Mouse (Mus musculus) myocyte (in vitro differentiated cells): Measurements from ENCODE around the gene Cckar. TPM values are rescaled to one million over a fixed set of nuclear protein-coding genes. Genes with fewer than 3 reads are reported as not detected.

Source experiments
- H3K27me3 ChIP-seq: one replicate; pipeline ENCODE4 v1.6.1; 2011; ENCODE audit not compliant: control insufficient read depth, insufficient read depth, insufficient read length
- H3K36me3 ChIP-seq: one replicate; pipeline ENCODE4 v1.6.1; 2011; ENCODE audit not compliant: control insufficient read depth, insufficient read depth
- H3K4me2 ChIP-seq: one replicate; pipeline ENCODE4 v1.6.1; 2011; ENCODE audit warnings: low read depth, control low read depth
- H3K4me3 ChIP-seq: one replicate; pipeline ENCODE4 v1.5.1; 2011; ENCODE audit warnings: mild to moderate bottlenecking, control low read depth, moderate library complexity
- H3K79me2 ChIP-seq: one replicate; pipeline ENCODE4 v1.6.1; 2011; ENCODE audit not compliant: control insufficient read depth, insufficient read depth
- H3ac ChIP-seq: one replicate; pipeline ENCODE4 v1.6.1; 2011; ENCODE audit not compliant: control insufficient read depth, insufficient read length
- CEBPB ChIP-seq: IDR thresholded peaks from 2 replicates; pipeline ENCODE4 v1.6.1; 2011; ENCODE audit warnings: mild to moderate bottlenecking, moderate library complexity; ENCODE audit not compliant: poor library complexity, insufficient read depth, severe bottlenecking
- E2F4 ChIP-seq: IDR thresholded peaks from one replicate; pipeline ENCODE4 v1.6.1; 2011; ENCODE audit warnings: mild to moderate bottlenecking, control low read depth, moderate library complexity; ENCODE audit not compliant: insufficient read depth
- MAX ChIP-seq: IDR thresholded peaks from one replicate; pipeline ENCODE4 v1.6.1; 2011; ENCODE audit warnings: low read depth, mild to moderate bottlenecking, control low read depth
- MYOD1 ChIP-seq, 3 experiments: IDR thresholded peaks; one replicate each; pipeline ENCODE4 v1.6.1; 2011; ENCODE audit warnings: control low read depth in 2 of 3, low read depth in 2 of 3, mild to moderate bottlenecking in 2 of 3, moderate library complexity in 1 of 3; ENCODE audit not compliant: insufficient read length in 2 of 3, control insufficient read depth in 1 of 3
- MYOG ChIP-seq, 3 experiments: IDR thresholded peaks; one replicate each; pipeline ENCODE4 v1.6.1; 2011; ENCODE audit warnings: control low read depth in 2 of 3, low read depth in 2 of 3, mild to moderate bottlenecking in 2 of 3; ENCODE audit not compliant: insufficient read length in 2 of 3, control insufficient read depth in 1 of 3, insufficient read depth in 1 of 3
- POLR2A ChIP-seq: IDR thresholded peaks from one replicate; pipeline ENCODE4 v1.6.1; 2011; ENCODE audit warnings: low read depth, mild to moderate bottlenecking, control low read depth, moderate library complexity; ENCODE audit not compliant: insufficient read length
- POLR2AphosphoS2 ChIP-seq: IDR thresholded peaks from one replicate; pipeline ENCODE4 v1.6.1; 2011; ENCODE audit warnings: low read depth, control low read depth; ENCODE audit not compliant: insufficient read length
- REST ChIP-seq: IDR thresholded peaks from one replicate; pipeline ENCODE4 v1.6.1; 2011; ENCODE audit warnings: mild to moderate bottlenecking, control low read depth, moderate library complexity; ENCODE audit not compliant: insufficient read depth, insufficient read length
- SRF ChIP-seq: IDR thresholded peaks from one replicate; pipeline ENCODE4 v1.6.1; 2011; ENCODE audit warnings: low read depth; ENCODE audit not compliant: control insufficient read depth, insufficient read length
- TCF12 ChIP-seq: IDR thresholded peaks from one replicate; pipeline ENCODE4 v1.6.1; 2011; ENCODE audit warnings: mild to moderate bottlenecking, control low read depth; ENCODE audit not compliant: poor library complexity, insufficient read depth, severe bottlenecking
- TCF3 ChIP-seq: IDR thresholded peaks from one replicate; pipeline ENCODE4 v1.6.1; 2011; ENCODE audit warnings: low read depth, control low read depth; ENCODE audit not compliant: insufficient read length
- USF1 ChIP-seq: IDR thresholded peaks from one replicate; pipeline ENCODE4 v1.6.1; 2011; ENCODE audit warnings: low read depth, mild to moderate bottlenecking, control low read depth, moderate library complexity
- polyA plus RNA-seq: library from polyadenylated mRNA; unstranded; fragments of >200 nt; fragmentation: generic; extraction: Trizol; gene quantifications from one replicate; pipeline ENCODE4 v1.2.1, GENCODE M21; 2012; ENCODE audit warnings: missing spikeins

Cckar gene
- polyA plus RNA-seq, 1 experiment: not detected

DNA sequence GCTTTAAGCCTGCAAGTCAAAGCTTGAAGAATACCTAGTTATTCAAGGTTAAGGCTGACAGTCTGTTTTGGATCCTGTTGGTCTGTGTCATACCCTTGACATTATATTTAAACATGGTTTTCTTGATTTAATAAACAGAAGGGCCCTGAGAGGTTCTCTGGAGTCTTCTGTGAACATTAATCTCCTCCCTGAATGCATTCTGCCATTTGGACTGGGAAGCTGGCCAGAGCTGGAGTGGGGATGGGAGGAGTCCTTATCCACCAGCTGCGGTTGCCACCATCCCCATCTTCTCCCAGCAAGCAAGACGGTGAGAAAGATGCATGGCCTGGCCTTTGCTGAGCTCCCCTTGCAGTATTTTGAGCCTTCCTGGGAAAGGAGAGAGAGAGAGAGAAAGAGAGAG is 21.1 kb downstream of the Cckar start:
- Histone ChIP-seq H3K36me3 (no peaks in the 10 kb centered on the region), H3K79me2 (no peaks in the 10 kb centered on the region), H3K4me2 (no peak overlapping the region), H3ac (no peak overlapping the region), H3K4me3 (no peak overlapping the region), H3K27me3 (peaks cover 31% of the 10 kb centered on the region)
- TF ChIP-seq CEBPB (no peak), USF1 (no peak), TCF3 (no peak), SRF (no peak), MAX (no peak), POLR2AphosphoS2 (no peak), MYOD1 (IDR thresholded peaks at IDR 0.05; ENCODE audit: control insufficient read depth in 1 of 3, insufficient read length in 2 of 3, low read depth in 2 of 3) (no peak), E2F4 (no peak), MYOG (IDR thresholded peaks at IDR 0.05; ENCODE audit: control insufficient read depth in 1 of 3, insufficient read depth in 1 of 3, insufficient read length in 2 of 3, low read depth in 2 of 3) (no peak), POLR2A (no peak), REST (no peak), TCF12 (no peak)

DNA sequence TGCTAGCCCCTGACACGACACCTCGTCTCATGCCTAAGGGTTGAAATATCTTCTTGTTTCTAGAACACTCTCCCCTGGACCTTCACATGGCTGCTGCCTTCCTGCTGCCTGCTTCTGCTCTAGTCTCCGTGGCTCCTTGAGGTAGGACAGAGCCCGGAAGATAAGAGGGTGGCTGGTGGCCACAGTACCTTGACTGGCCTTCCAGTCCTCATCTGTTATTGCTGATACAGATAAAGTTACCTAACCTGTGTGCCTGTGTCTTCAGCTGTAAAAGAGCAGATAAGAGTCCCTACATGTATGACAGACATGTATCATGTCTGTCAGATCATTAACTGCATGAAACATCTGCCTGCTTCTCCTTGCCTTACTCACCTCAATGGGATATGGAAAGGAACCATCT is 21.9 kb downstream of the Cckar start:
- no peak overlapping the region for H3K4me2 ChIP-seq
- H3K36me3 ChIP-seq: no peaks in the 10 kb centered on the region
- no peak overlapping the region for H3K4me3 ChIP-seq
- H3ac ChIP-seq: no peak overlapping the region
- TF ChIP-seq POLR2A (no peak), MYOD1 (IDR thresholded peaks at IDR 0.05; ENCODE audit: control insufficient read depth in 1 of 3, insufficient read length in 2 of 3, low read depth in 2 of 3) (no peak), REST (no peak), MAX (no peak), TCF3 (no peak), USF1 (no peak), MYOG (IDR thresholded peaks at IDR 0.05; ENCODE audit: control insufficient read depth in 1 of 3, insufficient read depth in 1 of 3, insufficient read length in 2 of 3, low read depth in 2 of 3) (no peak), CEBPB (no peak), POLR2AphosphoS2 (no peak), E2F4 (no peak)
- peaks cover 24% of the 10 kb centered on the region for H3K27me3 ChIP-seq
- no peaks in the 10 kb centered on the region for H3K79me2 ChIP-seq

DNA sequence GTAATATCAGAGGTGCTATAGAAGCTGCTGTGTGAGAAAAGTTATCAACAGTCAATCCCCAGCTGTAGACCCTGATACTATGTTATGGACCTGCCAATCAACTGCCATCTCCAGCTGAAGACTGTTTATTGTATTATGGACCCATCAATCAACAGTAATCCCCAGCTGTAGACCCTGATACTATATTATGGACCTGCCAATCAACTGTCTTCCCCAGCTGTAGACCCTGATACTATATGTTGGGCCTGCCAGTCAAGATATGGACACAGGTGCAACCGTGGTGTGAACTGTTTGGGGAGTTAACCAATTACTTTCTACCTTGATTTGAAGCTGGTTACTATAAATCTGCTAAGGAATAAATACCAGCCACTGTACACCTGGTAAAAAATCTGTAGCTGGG is 23.1 kb downstream of the Cckar start:
- TF ChIP-seq E2F4 (no peak), CEBPB (no peak), MYOD1 (IDR thresholded peaks at IDR 0.05; ENCODE audit: control insufficient read depth in 1 of 3, insufficient read length in 2 of 3, low read depth in 2 of 3) (no peak), MAX (no peak), TCF3 (no peak), SRF (no peak), POLR2AphosphoS2 (no peak), POLR2A (no peak), TCF12 (no peak), USF1 (no peak)
- no peaks in the 10 kb centered on the region for H3K36me3 ChIP-seq
- H3K4me3 ChIP-seq: no peak overlapping the region
- peaks cover 16% of the 10 kb centered on the region for H3K27me3 ChIP-seq
- no peak overlapping the region for H3ac ChIP-seq
- H3K79me2 ChIP-seq: no peaks in the 10 kb centered on the region
- H3K4me2 ChIP-seq: no peak overlapping the region

DNA sequence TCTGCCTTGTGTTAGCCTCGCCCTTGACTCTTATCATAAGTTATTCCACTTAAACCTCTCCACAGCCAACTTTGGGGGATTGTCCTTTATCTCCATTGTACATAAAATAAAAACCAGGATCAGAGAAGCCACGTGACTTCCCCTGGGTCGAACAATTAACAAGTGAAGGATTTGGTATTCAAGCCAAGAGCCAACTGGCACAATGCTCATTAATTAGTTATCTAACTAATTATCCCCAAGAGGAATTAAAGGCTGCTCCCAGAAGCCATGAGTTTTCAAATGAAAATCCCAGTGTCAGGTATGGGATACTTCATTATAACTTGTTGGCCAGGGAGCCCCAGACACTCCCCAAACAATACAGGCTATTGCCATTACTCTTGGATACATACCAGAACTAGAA is 23.6 kb downstream of the Cckar start:
- H3ac ChIP-seq: no peak overlapping the region
- no peaks in the 10 kb centered on the region for H3K36me3 ChIP-seq
- H3K4me3 ChIP-seq: no peak overlapping the region
- H3K27me3 ChIP-seq: peaks cover 15% of the 10 kb centered on the region
- no peaks in the 10 kb centered on the region for H3K79me2 ChIP-seq
- TF ChIP-seq USF1: no peak
- no peak overlapping the region for H3K4me2 ChIP-seq

DNA sequence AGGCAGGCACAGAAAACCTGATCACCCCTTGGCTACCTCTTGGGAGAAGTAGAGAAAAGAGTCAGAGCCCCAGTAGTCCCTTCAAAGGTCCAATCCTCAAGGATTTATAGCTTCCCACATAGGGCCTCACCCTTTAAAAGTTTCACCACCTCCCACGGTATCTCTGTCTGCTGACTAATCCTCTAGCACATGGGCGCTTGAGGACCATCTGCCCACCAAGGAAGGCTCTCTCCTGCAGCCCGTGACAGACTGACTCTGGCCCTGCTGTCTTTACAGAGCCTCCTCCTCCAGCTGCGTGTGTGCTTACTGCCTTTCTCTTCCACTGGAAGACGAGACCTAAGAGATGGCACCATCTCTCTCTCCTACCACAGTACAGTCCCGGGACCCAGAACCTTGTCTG is 27.9 kb downstream of the Cckar start:
- Histone ChIP-seq H3K36me3 (no peaks in the 10 kb centered on the region), H3K79me2 (no peaks in the 10 kb centered on the region), H3K4me2 (no peak overlapping the region), H3ac (no peak overlapping the region), H3K4me3 (no peak overlapping the region), H3K27me3 (no peaks in the 10 kb centered on the region)
- no peak for TF ChIP-seq MYOG (IDR thresholded peaks at IDR 0.05; ENCODE audit: control insufficient read depth in 1 of 3, insufficient read depth in 1 of 3, insufficient read length in 2 of 3, low read depth in 2 of 3)
- TF ChIP-seq TCF12: no peak
- no peak for TF ChIP-seq REST
- TF ChIP-seq POLR2A: no peak
- no peak for TF ChIP-seq CEBPB
- no peak for TF ChIP-seq MAX
- no peak for TF ChIP-seq USF1
- no peak for TF ChIP-seq MYOD1 (IDR thresholded peaks at IDR 0.05; ENCODE audit: control insufficient read depth in 1 of 3, insufficient read length in 2 of 3, low read depth in 2 of 3)
- TF ChIP-seq SRF: no peak
- TF ChIP-seq TCF3: no peak
